Mouse (Mus musculus): ENCODE results near the gene Arhgef18.
A peak's percentile ranks its signal among the peaks of the same experiment; 100 is the strongest.

The Arhgef18 gene

DNA sequence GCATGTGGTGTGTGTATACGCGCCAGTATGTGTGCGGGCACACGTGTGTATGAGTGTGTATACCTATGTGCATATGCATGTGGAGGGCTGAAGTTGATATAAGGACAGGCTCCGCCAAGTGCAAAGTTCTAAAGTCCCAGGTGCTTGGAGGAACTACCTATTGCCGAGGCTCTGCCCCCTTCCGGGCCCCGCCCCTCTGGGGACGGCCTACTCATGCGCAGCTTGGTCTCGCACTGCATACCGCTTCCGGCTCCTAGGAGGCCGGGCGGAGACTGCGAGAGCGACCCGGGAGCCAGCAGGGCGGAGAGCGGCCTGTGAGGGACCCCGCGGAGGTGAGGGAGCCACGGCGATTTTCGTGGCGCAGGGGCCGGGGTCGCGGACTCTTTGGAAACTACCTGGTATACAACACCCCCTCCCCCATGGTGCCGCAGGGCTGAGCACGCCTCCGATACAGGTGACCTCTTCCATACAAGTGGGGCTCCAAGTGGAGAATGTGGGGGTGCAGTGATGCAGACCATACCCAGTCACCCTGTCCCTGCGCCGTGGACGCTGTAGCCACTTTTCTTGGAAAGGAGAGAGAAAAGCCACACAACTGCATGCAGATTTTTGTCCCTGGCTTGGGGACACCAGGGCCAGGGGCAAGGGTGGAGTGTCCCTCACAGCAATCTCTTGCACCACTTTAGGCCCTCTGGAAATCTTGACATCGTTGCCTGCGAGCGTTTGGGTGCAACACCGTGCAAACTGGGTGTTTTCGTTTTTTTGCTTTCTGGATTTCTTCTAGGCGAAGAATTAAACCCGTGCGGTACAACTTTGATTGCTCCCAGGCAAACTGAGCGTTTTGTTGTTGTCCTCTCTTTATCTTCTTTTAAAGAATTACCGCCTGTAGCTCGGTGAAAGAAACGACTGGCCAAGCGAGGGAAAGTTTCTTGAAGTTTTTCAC is at the start of gene Arhgef18:
Gene Arhgef18, plus strand, starts transcription at position 236 of the 940 bp plus-strand sequence.
- DNase-seq (ENCODE audit: low read depth): peak; percentile 31

DNA sequence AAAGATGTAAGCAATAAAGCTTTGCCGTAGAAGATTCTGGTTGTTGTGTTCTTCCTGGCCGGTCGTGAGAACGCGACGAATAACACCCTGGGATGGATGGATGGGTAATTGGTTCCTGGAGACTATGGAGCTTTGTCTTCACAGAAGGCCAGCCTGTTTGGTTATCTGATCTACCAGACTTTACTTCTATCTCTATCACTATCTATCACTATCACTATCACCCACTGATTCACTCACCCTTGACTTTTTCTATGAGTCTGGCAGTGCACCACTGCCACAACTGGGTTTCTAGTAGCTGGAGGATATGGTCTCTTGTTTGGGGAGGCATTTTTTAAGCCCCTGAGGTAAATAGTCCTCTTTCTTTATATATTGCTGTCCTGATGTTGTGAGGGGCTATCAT is 47.5 kb upstream of the Arhgef18 start:
- DNase-seq (ENCODE audit: low read depth): no peak

DNA sequence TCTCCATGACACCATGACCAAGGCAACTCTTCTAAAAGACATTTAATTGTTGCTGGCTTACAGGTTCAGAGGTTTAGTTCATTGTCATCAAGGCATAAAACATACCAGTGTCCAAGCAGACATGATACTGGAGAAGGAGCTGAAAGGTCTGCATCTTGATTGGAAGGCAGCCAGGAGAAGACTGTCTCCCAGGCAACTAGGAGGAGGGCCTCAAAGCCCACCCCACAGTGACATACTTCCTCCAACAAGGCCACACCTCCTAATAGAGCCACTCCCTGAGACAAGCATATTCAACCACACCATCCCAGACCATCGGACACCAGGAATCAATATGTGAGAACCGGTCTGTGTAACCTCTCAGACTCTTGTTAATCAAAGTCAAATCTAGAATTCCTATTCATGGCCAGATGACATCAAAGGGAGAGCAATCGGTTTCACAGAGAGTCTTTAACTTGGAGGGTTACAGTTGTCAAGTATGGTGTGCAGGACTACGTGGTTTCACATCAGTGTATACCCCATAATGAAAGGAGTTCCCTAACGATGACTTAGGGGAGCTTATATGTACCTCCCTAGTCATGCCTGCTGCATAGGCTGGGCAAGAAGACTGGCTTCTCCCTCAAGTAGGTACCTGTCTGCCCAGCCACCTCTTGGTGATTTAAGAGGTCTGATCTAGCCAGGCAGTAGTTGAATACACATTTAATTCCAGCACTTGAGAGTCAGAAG is 46.0 kb upstream of the Arhgef18 start:
- DNase-seq (ENCODE audit: low read depth): no peak

DNA sequence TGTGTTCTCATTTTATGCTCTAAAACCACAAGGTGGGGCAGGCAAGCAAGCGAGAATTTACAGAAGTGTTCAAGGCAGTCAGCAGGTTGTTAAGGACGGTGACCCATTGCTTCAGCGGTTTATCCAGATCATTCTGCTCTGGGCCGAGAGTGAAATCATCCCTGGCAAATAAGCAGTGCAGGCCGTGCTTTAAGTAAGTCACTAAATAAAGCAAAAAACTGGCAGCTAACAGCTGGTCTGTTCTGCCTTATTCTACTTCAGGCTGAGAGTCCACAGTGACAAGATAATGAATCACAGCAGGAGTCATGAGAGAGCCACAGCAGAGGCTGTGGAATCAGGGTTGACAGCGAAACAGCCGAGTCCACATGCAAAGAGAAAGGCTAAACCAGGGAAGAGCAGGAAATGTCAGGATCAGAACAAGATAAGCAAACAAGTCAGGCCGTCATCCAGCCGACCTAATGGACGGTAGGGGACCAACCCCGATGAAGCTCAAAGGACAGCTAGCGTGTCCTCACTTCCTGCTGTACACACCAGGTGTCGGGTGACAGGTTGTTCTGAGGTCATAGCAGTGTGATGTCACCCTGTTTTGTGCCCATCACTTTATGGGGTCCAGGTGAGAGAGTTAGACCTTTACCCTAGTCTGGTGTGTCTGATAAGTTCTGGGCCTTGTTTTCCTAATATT is 44.5 kb upstream of the Arhgef18 start:
- no peak for DNase-seq (ENCODE audit: low read depth)

DNA sequence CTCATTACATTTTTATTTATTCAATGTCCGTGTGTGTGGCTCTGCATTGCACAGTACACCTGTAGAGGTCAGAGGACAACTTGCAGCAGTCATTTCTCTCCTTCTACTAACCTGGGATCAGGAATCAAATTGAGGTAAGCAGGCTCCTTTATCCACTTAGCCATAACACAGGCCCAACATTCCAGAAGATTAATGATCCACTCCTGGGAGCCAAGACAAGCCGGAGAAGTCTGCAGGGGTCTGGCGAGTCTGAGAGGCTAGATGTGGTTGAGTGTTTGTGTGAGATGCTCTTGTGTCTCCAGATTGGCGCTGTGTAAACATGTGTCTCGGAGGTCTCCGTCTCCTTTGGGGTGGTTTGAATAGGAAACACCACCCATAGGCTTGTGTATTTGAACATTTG is 42.1 kb upstream of the Arhgef18 start:
- no peak for DNase-seq (ENCODE audit: low read depth)

DNA sequence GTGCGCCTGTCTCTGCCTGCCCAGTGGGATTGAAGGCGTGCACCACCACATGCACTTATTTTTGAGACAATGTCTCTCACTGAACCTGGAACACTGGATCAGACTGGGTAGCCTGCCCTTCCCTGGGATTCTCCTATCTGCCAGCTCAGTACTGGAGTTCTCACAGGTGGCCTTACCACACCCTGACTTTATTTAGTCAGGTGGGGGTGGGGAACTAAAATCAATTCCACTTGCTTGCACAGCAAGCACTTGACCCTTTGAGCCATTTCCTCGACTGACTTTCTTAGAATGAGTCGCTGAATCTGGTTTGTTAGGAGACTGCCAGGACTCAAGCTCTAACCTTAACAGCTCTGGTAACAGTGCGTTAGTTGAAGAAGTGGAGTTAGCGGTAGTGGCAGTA is 40.1 kb upstream of the Arhgef18 start:
- DNase-seq (ENCODE audit: low read depth): no peak

DNA sequence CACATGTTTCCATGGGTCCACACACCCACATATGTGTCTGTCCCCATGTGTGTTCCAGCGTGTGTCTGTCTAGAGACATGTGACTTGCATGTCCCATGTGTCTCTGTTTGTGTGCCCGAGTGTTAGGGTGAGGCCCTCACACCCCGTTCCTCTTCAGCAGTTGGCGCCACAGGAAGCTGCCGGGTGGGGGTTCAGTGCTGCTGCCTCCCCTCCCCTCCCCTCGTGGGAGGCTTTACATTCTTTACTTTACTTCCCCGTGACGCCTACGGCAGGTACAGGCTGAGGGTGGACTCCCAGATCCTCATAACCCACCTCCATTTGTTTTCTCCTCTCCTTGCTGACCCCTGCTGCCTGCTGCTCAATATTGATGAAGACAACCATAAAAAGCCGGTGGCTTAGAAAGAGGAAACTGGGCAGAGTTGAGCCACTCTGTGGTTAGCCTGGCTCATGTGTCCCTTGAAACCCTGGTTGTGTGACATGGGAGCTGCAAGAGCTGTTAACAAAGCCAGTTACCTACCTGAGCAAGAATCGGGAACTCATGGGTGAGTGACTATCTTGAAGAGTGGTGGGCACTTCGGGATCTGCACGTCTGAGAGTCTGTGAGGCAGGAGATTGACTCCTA is 39.5 kb upstream of the Arhgef18 start, which contains the start of gene A430078G23Rik:
Gene A430078G23Rik, plus strand, starts transcription at position 227 of the 622 bp plus-strand sequence.
- DNase-seq (ENCODE audit: low read depth): peak; percentile 71

DNA sequence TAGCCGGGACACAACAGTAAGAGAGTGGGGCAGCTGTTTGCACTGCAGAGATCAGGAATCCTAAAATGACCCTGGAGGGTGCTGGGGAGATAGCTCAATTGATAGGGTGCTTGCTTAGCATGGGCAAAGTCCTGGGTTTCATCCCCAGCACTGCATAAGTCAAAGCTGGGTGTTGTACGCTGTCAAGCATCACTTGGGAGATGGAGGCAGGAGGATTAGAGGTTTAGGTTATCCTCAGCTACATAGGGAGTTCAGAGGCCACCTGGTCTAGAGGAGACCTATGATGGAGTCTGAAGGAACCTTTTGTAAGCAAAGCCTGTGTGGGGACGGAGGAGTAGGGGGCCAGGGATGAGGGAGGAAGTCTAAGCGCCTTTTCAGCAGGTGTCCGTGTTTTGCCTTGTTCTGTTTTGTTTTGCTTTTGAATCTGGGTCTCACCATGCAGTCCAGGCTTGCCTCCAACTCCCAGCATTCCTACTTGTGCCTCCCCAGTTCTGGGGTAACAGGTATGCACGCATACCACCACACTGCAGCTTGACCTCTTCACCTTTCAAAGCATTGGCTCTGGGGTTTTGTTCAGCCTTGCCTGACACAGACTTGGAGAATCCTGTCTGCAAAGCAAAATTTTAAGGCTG is 38.9 kb upstream of the Arhgef18 start:
- DNase-seq (ENCODE audit: low read depth): peak; percentile 39

DNA sequence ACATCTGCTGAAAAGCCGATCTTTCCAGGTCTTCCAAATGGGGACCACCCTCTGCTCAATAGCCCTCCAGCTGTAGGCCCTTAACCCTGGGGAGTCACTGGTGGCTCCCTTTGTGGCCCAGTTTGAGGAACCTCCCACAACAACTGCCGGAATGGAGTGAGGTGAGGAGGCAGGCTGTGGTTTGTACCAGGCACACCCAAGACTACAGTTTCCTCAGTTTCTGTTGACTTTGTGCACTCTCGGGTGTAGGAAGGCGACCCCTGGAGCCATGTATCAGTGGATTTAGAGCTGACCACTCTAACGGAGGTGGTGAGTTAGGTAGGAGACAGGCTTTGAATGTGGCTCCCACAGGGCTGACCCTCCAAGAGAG is 38.4 kb upstream of the Arhgef18 start:
- DNase-seq (ENCODE audit: low read depth): peak; percentile 64

DNA sequence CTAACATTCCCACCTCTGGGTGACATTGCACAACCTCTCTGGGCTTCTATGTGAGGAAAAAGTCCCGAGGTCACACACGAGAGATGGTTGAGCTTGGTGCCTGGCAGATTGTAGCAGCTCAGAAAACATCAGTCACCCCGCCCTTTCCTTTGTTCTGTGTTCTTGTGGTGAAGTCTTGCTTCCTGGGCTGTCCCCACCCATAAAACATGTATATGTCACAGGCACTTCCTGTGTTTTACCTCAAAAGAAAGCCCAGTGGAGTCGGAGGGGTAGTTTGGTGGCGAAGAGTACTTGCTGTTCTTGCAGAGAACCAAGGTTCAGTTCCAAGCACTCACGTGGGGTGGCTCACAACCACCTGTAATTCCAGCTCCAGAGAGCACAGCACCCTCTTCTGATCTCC is 37.2 kb upstream of the Arhgef18 start:
- peak; percentile 92 for DNase-seq (ENCODE audit: low read depth)

DNA sequence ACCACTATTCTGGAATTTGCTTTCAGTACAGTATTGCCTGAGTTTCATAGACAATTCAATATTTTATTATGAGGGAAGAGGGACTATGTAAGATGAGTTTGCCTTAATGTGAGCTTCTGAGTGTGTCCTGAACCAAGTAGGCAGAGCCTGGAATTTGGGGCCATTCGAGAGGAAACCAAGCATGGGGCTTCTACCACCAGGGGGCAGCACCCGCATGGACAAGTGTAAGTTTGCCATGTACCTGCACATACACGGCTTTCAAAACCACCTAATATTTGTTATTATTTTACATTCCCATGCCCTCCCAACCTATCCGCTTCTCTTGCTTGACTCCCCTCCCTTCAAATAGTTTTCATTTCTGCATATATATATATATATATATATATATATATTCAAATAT is 34.7 kb upstream of the Arhgef18 start:
- DNase-seq (ENCODE audit: low read depth): peak; percentile 87

DNA sequence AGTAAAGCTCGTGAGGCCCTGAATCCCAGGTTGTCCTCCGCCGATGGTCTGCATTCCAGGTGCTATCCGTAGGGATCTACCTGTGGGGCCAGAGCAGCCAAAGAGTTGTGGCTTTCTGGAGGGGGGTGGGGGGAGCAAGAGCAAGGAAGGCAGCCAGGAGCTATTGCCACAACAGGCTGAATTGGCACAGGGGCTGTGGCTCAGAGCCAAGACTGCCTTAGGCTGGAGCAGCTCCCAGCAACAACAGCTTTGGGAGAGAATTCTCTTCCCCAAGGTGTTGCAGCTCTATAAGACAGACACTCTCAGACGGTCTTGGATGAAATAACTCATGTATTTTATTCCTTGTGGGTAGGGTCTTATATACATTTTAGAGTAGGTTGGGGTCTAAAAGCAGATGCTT is 25.7 kb upstream of the Arhgef18 start:
- no peak for DNase-seq (ENCODE audit: low read depth)

DNA sequence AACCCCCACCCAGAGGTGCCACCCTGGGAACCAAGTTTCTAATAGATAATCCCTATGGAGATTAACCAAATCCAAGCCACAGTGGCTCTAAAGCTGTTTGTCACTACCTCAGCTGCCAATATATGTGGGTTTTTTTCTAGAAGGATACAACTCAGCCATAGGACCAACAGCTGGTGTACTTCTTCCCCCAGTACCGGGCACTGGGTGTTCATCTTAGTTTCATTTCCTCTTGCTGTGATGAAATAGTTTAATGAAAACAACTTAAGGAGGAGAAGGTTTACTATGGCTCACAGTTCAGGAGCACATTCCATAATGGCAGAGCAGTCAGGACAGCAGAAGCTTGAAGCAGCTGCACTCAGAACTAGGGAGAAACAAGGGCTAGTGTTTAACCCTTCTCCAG is 24.7 kb upstream of the Arhgef18 start:
- no peak for DNase-seq (ENCODE audit: low read depth)

DNA sequence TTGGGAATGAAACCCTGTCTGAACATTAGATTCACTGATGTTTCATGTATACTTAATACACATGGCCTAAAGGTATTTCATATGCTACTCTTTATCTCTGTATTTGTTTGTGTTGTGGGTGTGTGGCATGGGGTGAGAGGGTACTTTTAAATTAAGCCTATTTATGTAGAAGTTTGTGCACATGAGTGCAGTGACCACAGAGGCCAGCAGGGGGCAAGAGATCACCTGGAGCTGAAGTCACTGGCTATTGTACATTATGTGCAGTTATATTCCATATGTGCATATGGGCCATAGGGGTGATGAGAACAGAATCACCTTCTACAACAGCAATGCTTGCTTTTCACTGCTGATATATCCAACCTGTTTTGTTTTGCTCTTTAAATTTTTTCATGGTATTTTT is 17.1 kb upstream of the Arhgef18 start:
- peak; percentile 58 for DNase-seq (ENCODE audit: low read depth)

DNA sequence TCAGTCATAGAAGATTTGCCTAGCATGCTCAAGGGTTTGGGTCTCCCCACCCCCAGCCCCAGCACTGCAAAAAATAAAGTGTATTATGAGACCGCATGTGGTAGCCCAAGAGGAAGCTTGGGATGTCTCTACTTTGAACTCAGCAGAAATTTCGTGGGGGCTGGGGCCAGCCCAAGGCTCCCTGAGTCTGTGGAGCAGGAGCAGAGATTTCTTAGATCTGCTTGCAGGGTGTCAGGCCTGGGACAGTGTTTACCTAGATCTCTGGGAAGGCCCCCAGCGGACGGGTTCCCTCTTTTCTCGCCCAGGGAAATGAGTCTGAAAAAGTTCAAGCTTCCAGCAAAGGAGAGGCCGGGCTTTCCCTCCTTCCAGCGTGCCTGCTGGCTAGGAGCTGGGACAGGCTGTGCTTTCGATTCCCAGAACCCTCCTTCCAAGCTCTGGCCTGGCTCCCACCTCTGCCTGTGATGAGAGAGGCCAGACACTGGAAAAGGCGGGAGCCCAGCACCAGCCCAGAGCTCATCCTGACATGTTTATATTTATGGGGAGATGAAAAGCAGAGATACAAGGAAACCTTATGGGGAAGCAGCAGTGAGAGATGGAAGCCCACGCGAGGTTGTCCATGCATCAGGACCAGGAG is 16.0 kb upstream of the Arhgef18 start:
- no peak for DNase-seq (ENCODE audit: low read depth)

DNA sequence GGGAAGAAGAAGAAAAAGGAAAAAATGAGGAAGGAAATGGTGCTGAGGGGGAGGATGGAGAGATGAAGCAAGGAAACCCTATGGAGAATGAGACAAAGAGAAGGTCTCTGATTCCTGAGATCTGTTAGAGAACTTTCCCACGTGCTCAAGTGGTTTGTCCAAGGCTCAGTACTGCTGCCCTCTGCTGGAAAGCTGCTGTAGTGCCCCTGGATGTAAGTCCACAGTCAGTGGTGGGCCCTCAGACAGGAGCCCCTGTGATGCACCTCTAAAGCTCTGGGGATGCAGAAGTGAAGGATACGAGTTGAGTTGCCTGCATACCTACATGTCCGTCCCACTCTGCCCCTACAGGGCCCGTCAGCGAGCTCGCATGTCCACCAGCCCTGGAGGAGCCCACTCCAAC is 5.5 kb upstream of the Arhgef18 start:
- peak; percentile 78 for DNase-seq (ENCODE audit: low read depth)

DNA sequence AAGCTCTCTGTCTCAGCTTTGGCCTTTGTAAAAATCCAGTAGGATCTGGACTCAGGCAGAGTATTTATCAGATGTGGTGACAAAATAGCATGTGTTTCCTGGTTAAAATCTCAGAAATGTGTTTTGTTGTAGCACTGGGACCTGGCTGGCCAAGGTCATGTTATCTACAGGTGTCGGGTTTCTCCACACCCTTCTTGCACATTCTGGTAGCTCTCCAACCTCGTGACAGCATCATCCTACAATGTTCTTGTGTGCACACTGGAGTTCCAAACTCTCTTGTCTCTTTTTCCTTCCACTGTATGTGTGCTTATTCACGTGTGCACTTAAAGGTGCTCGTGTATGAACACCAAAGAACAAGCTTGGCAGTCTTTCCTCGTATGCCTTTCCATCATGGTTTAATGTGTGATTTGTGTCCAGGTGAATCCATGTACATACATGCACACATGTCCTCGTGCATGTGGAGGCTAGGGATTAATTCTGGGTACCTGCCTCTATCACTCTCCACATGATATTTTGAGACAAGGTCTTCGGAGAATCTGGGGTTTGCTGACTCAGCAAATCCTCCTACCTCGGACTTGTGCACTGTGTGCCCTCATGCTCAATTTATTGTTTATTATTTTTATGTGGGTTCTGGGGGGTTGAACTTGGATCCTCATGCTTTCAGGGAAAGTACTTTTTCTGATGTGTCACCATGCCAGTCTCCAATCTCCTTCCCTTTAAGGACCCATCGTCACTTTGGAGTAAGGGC is 4.0 kb upstream of the Arhgef18 start:
- DNase-seq (ENCODE audit: low read depth): no peak

DNA sequence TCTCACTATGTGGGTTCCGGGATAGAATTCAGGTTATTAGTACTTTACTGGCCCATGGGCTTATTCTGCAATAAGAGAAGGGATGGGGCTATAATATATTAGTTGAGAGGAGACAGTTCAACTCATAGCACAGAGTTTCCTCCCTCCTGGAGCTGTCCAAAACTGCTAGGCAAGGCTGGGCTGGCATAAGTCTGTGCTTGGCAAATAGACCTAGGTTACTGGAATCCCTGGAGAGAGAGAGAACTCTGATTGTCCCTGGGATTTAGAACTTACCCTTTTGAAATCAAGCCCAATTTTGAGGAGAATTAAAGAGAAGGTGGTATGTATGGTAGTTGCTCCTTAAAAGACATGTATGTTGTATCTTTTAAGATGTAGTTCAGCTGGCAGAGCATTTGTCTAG is 3.3 kb upstream of the Arhgef18 start:
- no peak for DNase-seq (ENCODE audit: low read depth)

DNA sequence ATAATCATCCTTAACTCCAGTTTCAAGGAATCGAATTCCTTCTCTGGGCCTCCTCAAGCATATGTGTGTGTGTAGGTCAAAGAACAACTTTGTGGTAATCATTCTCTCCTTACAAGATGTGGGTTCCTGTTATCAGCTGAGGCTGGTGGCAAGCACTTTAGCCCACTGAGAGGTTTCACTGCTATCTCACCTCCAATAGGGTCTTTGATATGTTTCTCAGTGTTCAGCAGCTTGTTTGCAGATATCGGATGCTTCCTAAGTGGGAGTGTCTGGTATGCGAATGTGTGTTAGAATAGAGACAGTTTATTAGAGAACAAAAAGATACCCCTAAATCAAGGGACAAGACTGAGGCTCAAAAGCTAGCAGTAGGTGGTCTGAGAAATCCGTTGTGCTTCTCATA is 513 bp upstream of the Arhgef18 start:
- no peak for DNase-seq (ENCODE audit: low read depth)

DNA sequence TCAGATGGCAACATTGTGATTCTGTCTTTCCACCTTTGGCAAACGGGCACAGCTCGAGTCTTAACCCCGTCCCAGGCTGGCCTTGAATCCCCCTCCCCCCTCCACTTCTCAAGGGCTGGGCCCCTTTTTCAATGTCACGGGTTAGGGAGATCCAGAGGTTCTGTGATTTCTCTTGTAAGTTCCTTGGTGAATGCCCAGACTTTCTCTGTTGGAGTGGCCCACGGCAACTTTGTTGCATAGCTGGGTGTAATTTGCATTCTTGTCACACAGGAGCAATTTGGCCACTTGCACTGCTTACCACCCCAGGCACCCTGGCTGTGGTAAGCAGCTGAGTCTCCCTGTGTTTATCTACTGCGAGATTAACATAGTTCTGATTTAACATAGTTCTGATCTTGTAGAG is 1.8 kb downstream of the Arhgef18 start:
- DNase-seq (ENCODE audit: low read depth): no peak

DNA sequence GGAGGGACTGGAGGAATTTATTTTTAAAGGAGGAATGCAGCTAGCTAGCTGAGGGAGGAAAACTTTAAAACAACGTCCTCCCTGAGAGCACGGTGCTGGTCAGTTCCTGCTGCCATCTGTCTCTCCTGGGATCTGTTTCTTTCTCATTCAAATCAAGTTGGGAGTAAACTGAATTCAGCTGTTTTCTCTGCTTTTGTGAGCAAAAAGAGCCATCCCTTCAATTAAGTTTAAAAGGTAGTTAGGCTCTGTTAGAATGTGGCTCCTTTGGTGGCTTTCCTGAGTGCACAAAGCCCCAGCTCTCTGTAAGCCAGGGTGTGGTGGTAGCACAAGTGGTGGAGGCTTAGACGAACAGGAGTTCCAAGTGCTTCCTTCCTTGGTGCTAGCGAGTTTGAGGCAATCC is 2.4 kb downstream of the Arhgef18 start:
- no peak for DNase-seq (ENCODE audit: low read depth)
